Mouse (Mus musculus) limb, embryonic 13.5 days (tissue): ENCODE measurements around the gene Dhx35. TPM values are rescaled to one million over a fixed set of nuclear protein-coding genes. Genes with fewer than 3 reads are reported as not detected.

ENCODE experiments used
- ATAC-seq: fragments of 200-750 bp; cut with Nextera tagmentation; 2 replicates; pipeline ENCODE4 v1.8.0; 2017; ENCODE audit warnings: low read depth, moderate number of reproducible peaks, moderate TSS enrichment; ENCODE audit not compliant: low FRiP score
- H3K27ac ChIP-seq: fragments of 300-500 bp; sonication (generic); 2 replicates; pipeline ENCODE4 v1.5.1; 2015; ENCODE audit warnings: inconsistent platforms, mild to moderate bottlenecking, moderate library complexity
- H3K27me3 ChIP-seq: fragments of 300-500 bp; sonication (generic); 2 replicates; pipeline ENCODE4 v1.6.1; 2015; ENCODE audit warnings: mild to moderate bottlenecking, inconsistent platforms
- H3K36me3 ChIP-seq: fragments of 300-500 bp; sonication (generic); 2 replicates; pipeline ENCODE4 v1.6.1; 2015; ENCODE audit warnings: inconsistent platforms, mild to moderate bottlenecking, moderate library complexity
- H3K4me1 ChIP-seq: fragments of 300-500 bp; sonication (generic); 2 replicates; pipeline ENCODE4 v1.6.1; 2015; ENCODE audit warnings: inconsistent platforms
- H3K4me2 ChIP-seq: fragments of 300-500 bp; sonication (generic); replicated peaks from 2 replicates; pipeline ENCODE4 v1.6.1; 2015; ENCODE audit warnings: inconsistent platforms, mild to moderate bottlenecking, moderate library complexity
- H3K4me3 ChIP-seq: fragments of 300-500 bp; sonication (generic); 2 replicates; pipeline ENCODE4 v1.5.1; 2015; ENCODE audit warnings: moderate library complexity, mild to moderate bottlenecking, inconsistent platforms
- H3K9ac ChIP-seq: fragments of 300-500 bp; sonication (generic); 2 replicates; pipeline ENCODE4 v1.6.1; 2015; ENCODE audit warnings: mild to moderate bottlenecking, inconsistent platforms
- H3K9me3 ChIP-seq: fragments of 300-500 bp; sonication (generic); 2 replicates; pipeline ENCODE4 v1.6.1; 2016; ENCODE audit warnings: inconsistent platforms
- WGBS: fragments of 180-500 bp; shearing (Covaris S2); methylation state at CpG from one replicate; pipeline ENCODE4 v1.1.7; 2015; 5-methylcytosine and 5-hydroxymethylcytosine counted together
- polyA plus RNA-seq: library from polyadenylated mRNA; unstranded; fragments of >200 nt; fragmentation: Nextera tagmentation; extraction: Ambion mirVana; gene quantifications from 2 replicates; pipeline ENCODE4 v1.2.1, GENCODE M21; 2015

Dhx35 gene
- 13.2 and 13.8 TPM in 2 replicates for polyA plus RNA-seq

GRCm38 (mm10) chr2:158794494-158795004 is at the start of gene Dhx35:
Dhx35 (plus strand) TSS chr2:158794807.
- Histone ChIP-seq H3K4me1 (peaks cover 22% of the 10 kb centered on the region), H3K9ac (peak within 1 kb of the TSS; percentile 78), H3K36me3 (no peaks in the 10 kb centered on the region), H3K27me3 (no peaks in the 10 kb centered on the region), H3K4me2 (peak within 1 kb of the TSS; percentile 80), H3K9me3 (no peaks in the 10 kb centered on the region), H3K27ac (peak within 1 kb of the TSS; percentile 81), H3K4me3 (peak within 1 kb of the TSS; percentile 82)
- peak; percentile 99 for ATAC-seq
- under 1% methylated on average over 32 of the region's 33 CpGs for WGBS

- peaks cover 11% of the 10 kb centered on the region for H3K4me1 ChIP-seq
- no peak overlapping the region for H3K4me2 ChIP-seq
- no peak overlapping the region for H3K4me3 ChIP-seq
- H3K27ac ChIP-seq = no peak overlapping the region
- 17% methylated on average over 2 of the region's 2 CpGs for WGBS
- H3K27me3 ChIP-seq = no peaks in the 10 kb centered on the region
- H3K9ac ChIP-seq = no peak overlapping the region
- H3K9me3 ChIP-seq = peaks cover 4% of the 10 kb centered on the region; the same call in 1 of the 2 replicates
- ATAC-seq = no peak
- no peaks in the 10 kb centered on the region for H3K36me3 ChIP-seq
These were observed 49.5 kb upstream of the Dhx35 start for GRCm38 (mm10) chr2:158745049-158745482.

GRCm38 (mm10) chr2:158746164-158746563 is 48.4 kb upstream of the Dhx35 start:
- no peaks in the 10 kb centered on the region for H3K27me3 ChIP-seq
- 28% methylated on average over 11 of the region's 11 CpGs for WGBS
- no peaks in the 10 kb centered on the region for H3K36me3 ChIP-seq
- H3K4me1 ChIP-seq = peaks cover 11% of the 10 kb centered on the region
- H3K9ac ChIP-seq = no peak overlapping the region
- no peak overlapping the region for H3K27ac ChIP-seq
- no peak for ATAC-seq
- H3K9me3 ChIP-seq = peaks cover 4% of the 10 kb centered on the region; the same call in 1 of the 2 replicates
- peak overlapping the region; percentile 44 for H3K4me2 ChIP-seq
- no peak overlapping the region for H3K4me3 ChIP-seq

- Histone ChIP-seq H3K9me3 (no peaks in the 10 kb centered on the region), H3K4me2 (no peak overlapping the region), H3K9ac (no peak overlapping the region), H3K36me3 (no peaks in the 10 kb centered on the region), H3K27ac (no peak overlapping the region), H3K4me1 (peaks cover 11% of the 10 kb centered on the region), H3K27me3 (no peaks in the 10 kb centered on the region), H3K4me3 (no peak overlapping the region)
- 92% methylated on average over 9 of the region's 9 CpGs for WGBS
- ATAC-seq = no peak
These were observed 45.2 kb upstream of the Dhx35 start for GRCm38 (mm10) chr2:158749366-158749765.

GRCm38 (mm10) chr2:158760231-158760630 is 34.4 kb upstream of the Dhx35 start:
- Histone ChIP-seq H3K4me2 (no peak overlapping the region), H3K27ac (no peak overlapping the region), H3K4me3 (no peak overlapping the region), H3K4me1 (no peaks in the 10 kb centered on the region), H3K9me3 (no peaks in the 10 kb centered on the region), H3K36me3 (no peaks in the 10 kb centered on the region), H3K9ac (no peak overlapping the region), H3K27me3 (no peaks in the 10 kb centered on the region)
- 66% methylated on average over 2 of the region's 2 CpGs for WGBS
- ATAC-seq = no peak

- Histone ChIP-seq H3K4me1 (no peaks in the 10 kb centered on the region), H3K9me3 (no peaks in the 10 kb centered on the region), H3K27ac (no peak overlapping the region), H3K4me3 (no peak overlapping the region), H3K36me3 (no peaks in the 10 kb centered on the region), H3K9ac (no peak overlapping the region), H3K27me3 (no peaks in the 10 kb centered on the region), H3K4me2 (no peak overlapping the region)
- WGBS = 85% methylated on average over 5 of the region's 5 CpGs
- no peak for ATAC-seq
These were observed 32.3 kb upstream of the Dhx35 start for GRCm38 (mm10) chr2:158762339-158762738.

- Histone ChIP-seq H3K36me3 (peaks cover 3% of the 10 kb centered on the region; the same call in 1 of the 2 replicates), H3K4me3 (peak within 1 kb of the TSS; percentile 78), H3K27me3 (no peaks in the 10 kb centered on the region), H3K4me1 (peaks cover 45% of the 10 kb centered on the region), H3K27ac (peak within 1 kb of the TSS; percentile 82), H3K4me2 (peak within 1 kb of the TSS; percentile 91), H3K9ac (peak within 1 kb of the TSS; percentile 77), H3K9me3 (no peaks in the 10 kb centered on the region)
- ATAC-seq = peak; percentile 98
- under 1% methylated on average over 48 of the region's 48 CpGs for WGBS
These were observed 26.8 kb upstream of the Dhx35 start, which contains the start of gene Fam83d for GRCm38 (mm10) chr2:158767742-158768339. Fam83d (plus strand) TSS chr2:158768093.

- Histone ChIP-seq H3K9me3 (no peaks in the 10 kb centered on the region), H3K27me3 (no peaks in the 10 kb centered on the region), H3K4me3 (peak overlapping the region; percentile 78), H3K36me3 (peaks cover 6% of the 10 kb centered on the region; the same call in 1 of the 2 replicates), H3K9ac (peak overlapping the region; percentile 77), H3K27ac (peak overlapping the region; percentile 82), H3K4me2 (peak overlapping the region; percentile 91), H3K4me1 (peaks cover 46% of the 10 kb centered on the region)
- under 1% methylated on average over 37 of the region's 37 CpGs for WGBS
- ATAC-seq = no peak
These were observed 26.3 kb upstream of the Dhx35 start for GRCm38 (mm10) chr2:158768350-158768749.

GRCm38 (mm10) chr2:158768771-158769170 is 25.8 kb upstream of the Dhx35 start:
- Histone ChIP-seq H3K4me1 (peaks cover 48% of the 10 kb centered on the region), H3K36me3 (peaks cover 10% of the 10 kb centered on the region; the same call in 1 of the 2 replicates), H3K27me3 (no peaks in the 10 kb centered on the region), H3K9me3 (no peaks in the 10 kb centered on the region), H3K4me3 (peak overlapping the region; percentile 78), H3K4me2 (peak overlapping the region; percentile 91), H3K27ac (peak overlapping the region; percentile 82), H3K9ac (peak overlapping the region; percentile 77)
- ATAC-seq = no peak
- WGBS = 12% methylated on average over 5 of the region's 5 CpGs

- WGBS = 32% methylated on average over 13 of the region's 13 CpGs
- Histone ChIP-seq H3K4me2 (peak overlapping the region; percentile 91), H3K4me3 (peak overlapping the region; percentile 78), H3K9ac (peak overlapping the region; percentile 77), H3K27ac (peak overlapping the region; percentile 44; the same call in 1 of the 2 replicates), H3K27me3 (no peaks in the 10 kb centered on the region), H3K36me3 (peaks cover 13% of the 10 kb centered on the region; the same call in 1 of the 2 replicates), H3K9me3 (no peaks in the 10 kb centered on the region), H3K4me1 (peaks cover 57% of the 10 kb centered on the region)
- no peak for ATAC-seq
These were observed 24.4 kb upstream of the Dhx35 start for GRCm38 (mm10) chr2:158770126-158770757.

- no peak for ATAC-seq
- peaks cover 67% of the 10 kb centered on the region for H3K4me1 ChIP-seq
- H3K4me2 ChIP-seq = peak overlapping the region; percentile 91
- H3K36me3 ChIP-seq = peaks cover 15% of the 10 kb centered on the region; the same call in 1 of the 2 replicates
- H3K27ac ChIP-seq = no peak overlapping the region
- WGBS = 44% methylated on average over 11 of the region's 11 CpGs
- no peaks in the 10 kb centered on the region for H3K9me3 ChIP-seq
- no peaks in the 10 kb centered on the region for H3K27me3 ChIP-seq
- peak overlapping the region; percentile 78 for H3K4me3 ChIP-seq
- no peak overlapping the region for H3K9ac ChIP-seq
These were observed 23.4 kb upstream of the Dhx35 start for GRCm38 (mm10) chr2:158771066-158771763.

- Histone ChIP-seq H3K9ac (no peak overlapping the region), H3K9me3 (no peaks in the 10 kb centered on the region), H3K4me3 (no peak overlapping the region), H3K4me1 (peaks cover 83% of the 10 kb centered on the region), H3K27ac (no peak overlapping the region), H3K4me2 (no peak overlapping the region), H3K36me3 (peaks cover 20% of the 10 kb centered on the region; the same call in 1 of the 2 replicates), H3K27me3 (no peaks in the 10 kb centered on the region)
- ATAC-seq = no peak
- WGBS = 89% methylated on average over 13 of the region's 13 CpGs
These were observed 21.8 kb upstream of the Dhx35 start for GRCm38 (mm10) chr2:158772808-158773207.
